Mouse (Mus musculus): ENCODE data around the gene Gjb3. TPM values are rescaled to one million over a fixed set of nuclear protein-coding genes. Genes with fewer than 3 reads are reported as not detected.

Gjb3 gene
- polyA plus RNA-seq, 1 experiment from 2014 or later, result 0.38 TPM

GRCm38 (mm10) chr4:127289039-127289548 is 41.5 kb downstream of the Gjb3 start:
- H3K9me3 ChIP-seq (ENCODE audit: control insufficient read depth, low read length), result no peaks in the 10 kb centered on the region
- no peaks in the 10 kb centered on the region for H3K36me3 ChIP-seq (ENCODE audit: control insufficient read depth, insufficient read depth, low read length)
- H3K4me1 ChIP-seq (ENCODE audit: control insufficient read depth, insufficient read depth, low read length), result no peaks in the 10 kb centered on the region
- H3K4me3 ChIP-seq (replicated peaks; ENCODE audit: low read depth, low read length), result no peak overlapping the region
- H3K4me2 ChIP-seq (ENCODE audit: low read length), result no peak overlapping the region
- WGBS, result 78% methylated on average over 6 of the region's 6 CpGs
- ATAC-seq (ENCODE audit: low FRiP score, low TSS enrichment) (no peak), DNase-seq (no peak)
- no peak overlapping the region for H3K9ac ChIP-seq (replicated peaks; ENCODE audit: low read length)
- H3K27ac ChIP-seq (replicated peaks; ENCODE audit: low read depth, low read length), result no peak overlapping the region
- H3K27me3 ChIP-seq (ENCODE audit: control insufficient read depth, insufficient read depth, low read length), result no peaks in the 10 kb centered on the region

- 83% methylated on average over 4 of the region's 4 CpGs for WGBS
- ATAC-seq (ENCODE audit: low FRiP score, low TSS enrichment), result no peak
These were observed 43.7 kb downstream of the Gjb3 start for GRCm38 (mm10) chr4:127286907-127287306.

GRCm38 (mm10) chr4:127279241-127279640 is 51.4 kb downstream of the Gjb3 start:
- ATAC-seq (ENCODE audit: low FRiP score, low TSS enrichment), result no peak
- no peaks in the 10 kb centered on the region for H3K4me1 ChIP-seq (ENCODE audit: control insufficient read depth, insufficient read depth, low read length)
- H3K4me2 ChIP-seq (ENCODE audit: low read length), result no peak overlapping the region
- H3K27me3 ChIP-seq (ENCODE audit: control insufficient read depth, insufficient read depth, low read length), result no peaks in the 10 kb centered on the region
- no peak overlapping the region for H3K4me3 ChIP-seq (replicated peaks; ENCODE audit: low read depth, low read length)
- H3K9ac ChIP-seq (replicated peaks; ENCODE audit: low read length), result no peak overlapping the region
- no peaks in the 10 kb centered on the region for H3K36me3 ChIP-seq (ENCODE audit: control insufficient read depth, insufficient read depth, low read length)
- no peaks in the 10 kb centered on the region for H3K9me3 ChIP-seq (ENCODE audit: control insufficient read depth, low read length)
- WGBS, result 86% methylated on average over 9 of the region's 9 CpGs
- no peak overlapping the region for H3K27ac ChIP-seq (replicated peaks; ENCODE audit: low read depth, low read length)
- DNase-seq, result no peak

More at GRCm38 (mm10) chr4:127286907-127287306, 43.7 kb downstream of the Gjb3 start:
- Histone ChIP-seq H3K4me3 (replicated peaks; ENCODE audit: low read depth, low read length) (no peak overlapping the region), H3K9ac (replicated peaks; ENCODE audit: low read length) (no peak overlapping the region), H3K4me2 (ENCODE audit: low read length) (no peak overlapping the region), H3K4me1 (ENCODE audit: control insufficient read depth, insufficient read depth, low read length) (no peaks in the 10 kb centered on the region), H3K27me3 (ENCODE audit: control insufficient read depth, insufficient read depth, low read length) (no peaks in the 10 kb centered on the region), H3K9me3 (ENCODE audit: control insufficient read depth, low read length) (no peaks in the 10 kb centered on the region), H3K27ac (replicated peaks; ENCODE audit: low read depth, low read length) (no peak overlapping the region), H3K36me3 (ENCODE audit: control insufficient read depth, insufficient read depth, low read length) (no peaks in the 10 kb centered on the region)
- no peak for DNase-seq

GRCm38 (mm10) chr4:127278451-127279001 is 52.1 kb downstream of the Gjb3 start:
- ATAC-seq (ENCODE audit: low FRiP score, low TSS enrichment) (no peak), DNase-seq (no peak)
- no peak overlapping the region for H3K27ac ChIP-seq (replicated peaks; ENCODE audit: low read depth, low read length)
- no peaks in the 10 kb centered on the region for H3K36me3 ChIP-seq (ENCODE audit: control insufficient read depth, insufficient read depth, low read length)
- WGBS, result 63% methylated on average over 9 of the region's 9 CpGs
- no peaks in the 10 kb centered on the region for H3K27me3 ChIP-seq (ENCODE audit: control insufficient read depth, insufficient read depth, low read length)
- no peak overlapping the region for H3K4me3 ChIP-seq (replicated peaks; ENCODE audit: low read depth, low read length)
- no peaks in the 10 kb centered on the region for H3K9me3 ChIP-seq (ENCODE audit: control insufficient read depth, low read length)
- H3K9ac ChIP-seq (replicated peaks; ENCODE audit: low read length), result no peak overlapping the region
- no peak overlapping the region for H3K4me2 ChIP-seq (ENCODE audit: low read length)
- no peaks in the 10 kb centered on the region for H3K4me1 ChIP-seq (ENCODE audit: control insufficient read depth, insufficient read depth, low read length)

Other genes with a start within 250 kb of the Gjb3 start
- 15.7 and 17.6 TPM in 2 replicates for gene Tmem35b, start 207.2 kb downstream of the Gjb3 start, polyA plus RNA-seq (2014; fragmentation: Nextera tagmentation; extraction: Ambion mirVana)
- gene Dlgap3, start 161.6 kb downstream of the Gjb3 start, polyA plus RNA-seq (2014; fragmentation: Nextera tagmentation; extraction: Ambion mirVana), result 22.3 and 25.5 TPM in 2 replicates
- 43.0 and 52.2 TPM in 2 replicates for gene Smim12, start 87.1 kb downstream of the Gjb3 start, polyA plus RNA-seq (2014; fragmentation: Nextera tagmentation; extraction: Ambion mirVana)
- 15.7 and 24.4 TPM in 2 replicates for gene Gja4, start 16.8 kb downstream of the Gjb3 start, polyA plus RNA-seq (2014; fragmentation: Nextera tagmentation; extraction: Ambion mirVana)
- not detected in 2 replicates for gene Gjb4, start 23.2 kb upstream of the Gjb3 start, polyA plus RNA-seq (2014; fragmentation: Nextera tagmentation; extraction: Ambion mirVana)
- gene Gjb5, start 27.3 kb upstream of the Gjb3 start, polyA plus RNA-seq (2014; fragmentation: Nextera tagmentation; extraction: Ambion mirVana), result not detected in 2 replicates

Data from midbrain, embryonic 14.5 days (tissue).